In genomic region chr5:134540881-134541280, GRCm38 (mm10) we compare ENCODE assay signal across 9 mouse cellular contexts. TPM values are rescaled to one million over a fixed set of nuclear protein-coding genes. Genes with fewer than 3 reads are reported as not detected.
DNase-seq lines count a peak whose midpoint lies in the region; ATAC-seq lines count a peak whose summit lies in the region.
"Had no signal": no experiment of that assay in that cellular context is flagged by ENCODE, and none has a peak within 500 bp of the region (broad histone marks: within the 10 kb centered on the region; RNA-seq: fewer than 3 reads in every experiment).

No protein-coding gene starts in this region.

- H3K4me3 ChIP-seq in hindbrain, embryonic 15.5 days, result no peak overlapping the region
- no peak overlapping the region for H3K4me3 ChIP-seq in hindbrain, embryonic 16.5 days (ENCODE audit: low read length)
- no peak overlapping the region for H3K4me3 ChIP-seq in heart, embryonic 16.5 days (ENCODE audit: low read length)
- no peak overlapping the region for H3K4me3 ChIP-seq in lung, embryonic 15.5 days

- no peaks in the 10 kb centered on the region for H3K27me3 ChIP-seq in hindbrain, embryonic 15.5 days
- H3K27me3 ChIP-seq in hindbrain, embryonic 16.5 days (replicated peaks; ENCODE audit: control insufficient read depth, insufficient read depth, low read length), result no peaks in the 10 kb centered on the region
- no peaks in the 10 kb centered on the region for H3K27me3 ChIP-seq in heart, embryonic 16.5 days (ENCODE audit: control insufficient read depth, insufficient read depth, low read length)
- no peaks in the 10 kb centered on the region for H3K27me3 ChIP-seq in lung, embryonic 15.5 days

- peaks cover 45% of the 10 kb centered on the region for H3K4me1 ChIP-seq in hindbrain, embryonic 15.5 days (replicated peaks)
- peaks cover 20% of the 10 kb centered on the region for H3K4me1 ChIP-seq in hindbrain, embryonic 16.5 days (ENCODE audit: control insufficient read depth, insufficient read depth, low read depth, low read length)
- H3K4me1 ChIP-seq in heart, embryonic 16.5 days (ENCODE audit: control insufficient read depth, insufficient read depth, low read length), result peaks cover 12% of the 10 kb centered on the region
- H3K4me1 ChIP-seq in lung, embryonic 15.5 days, result peaks cover 59% of the 10 kb centered on the region

- H3K9ac ChIP-seq in hindbrain, embryonic 15.5 days, result no peak overlapping the region
- H3K9ac ChIP-seq in hindbrain, embryonic 16.5 days (ENCODE audit: low read depth, low read length), result no peak overlapping the region
- H3K9ac ChIP-seq in heart, embryonic 16.5 days (ENCODE audit: low read length), result no peak overlapping the region
- no peak overlapping the region for H3K9ac ChIP-seq in lung, embryonic 15.5 days

- no peak overlapping the region for H3K4me2 ChIP-seq in hindbrain, embryonic 15.5 days
- H3K4me2 ChIP-seq in hindbrain, embryonic 16.5 days (ENCODE audit: low read length), result no peak overlapping the region
- no peak overlapping the region for H3K4me2 ChIP-seq in heart, embryonic 16.5 days (ENCODE audit: low read depth, low read length)
- H3K4me2 ChIP-seq in lung, embryonic 15.5 days, result no peak overlapping the region

- WGBS in hindbrain, embryonic 15.5 days, result 82% methylated on average over 6 of the region's 6 CpGs
- 73% methylated on average over 6 of the region's 6 CpGs for WGBS in hindbrain, embryonic 16.5 days
- WGBS in heart, embryonic 16.5 days, result 75% methylated on average over 6 of the region's 6 CpGs
- WGBS in lung, embryonic 15.5 days, result 62% methylated on average over 6 of the region's 6 CpGs

- no peaks in the 10 kb centered on the region for H3K9me3 ChIP-seq in hindbrain, embryonic 15.5 days
- no peaks in the 10 kb centered on the region for H3K9me3 ChIP-seq in hindbrain, embryonic 16.5 days (ENCODE audit: control insufficient read depth, low read length)
- 0 out of 2 replicates have a peak, but pooled peaks cover 3% of the 10 kb centered on the region for H3K9me3 ChIP-seq in heart, embryonic 16.5 days (replicated peaks; ENCODE audit: control insufficient read depth, low read length)
- no peaks in the 10 kb centered on the region for H3K9me3 ChIP-seq in lung, embryonic 15.5 days

- ATAC-seq in hindbrain, embryonic 15.5 days (ENCODE audit: low FRiP score, low read depth), result no peak
- no peak for ATAC-seq in hindbrain, embryonic 16.5 days
- ATAC-seq in heart, embryonic 16.5 days (replicated peaks; ENCODE audit: extremely low read depth, insufficient read depth, low FRiP score), result no peak
- ATAC-seq in lung, embryonic 15.5 days (ENCODE audit: borderline replicate concordance, extremely low read depth, low FRiP score, low TSS enrichment), result no peak
- ATAC-seq in monocyte, adult 5-6 weeks (replicated peaks; ENCODE audit: insufficient number of reproducible peaks, low FRiP score, low TSS enrichment, poor library complexity, severe bottlenecking), result no peak

- H3K36me3 ChIP-seq in hindbrain, embryonic 15.5 days, result peaks cover 9% of the 10 kb centered on the region; the same call in 1 of the 2 replicates
- peaks cover 3% of the 10 kb centered on the region; the same call in 1 of the 2 replicates for H3K36me3 ChIP-seq in hindbrain, embryonic 16.5 days (ENCODE audit: control insufficient read depth, insufficient read depth, low read length)
- no peaks in the 10 kb centered on the region for H3K36me3 ChIP-seq in heart, embryonic 16.5 days (ENCODE audit: control insufficient read depth, insufficient read depth)
- peaks cover 7% of the 10 kb centered on the region; the same call in 1 of the 2 replicates for H3K36me3 ChIP-seq in lung, embryonic 15.5 days

- DNase-seq in adrenal gland, postnatal 36 days, result peak; percentile 32 to 51
- DNase-seq in layer of hippocampus, postnatal 36 days, result no peak
- no peak for DNase-seq in thymus, adult 18-20 months

- H3K27ac ChIP-seq in hindbrain, embryonic 15.5 days (replicated peaks), result peak overlapping the region; percentile 27
- H3K27ac ChIP-seq in hindbrain, embryonic 16.5 days (ENCODE audit: low read depth, low read length), result no peak overlapping the region
- H3K27ac ChIP-seq in heart, embryonic 16.5 days (ENCODE audit: low read length), result peak overlapping the region; percentile 85
- peak overlapping the region; percentile 96 for H3K27ac ChIP-seq in lung, embryonic 15.5 days

RNA-seq across cellular contexts. Expression of gene Clip2, which starts 11.4 kb away (rescaled TPM):
- 13.8 and 14.9 TPM in 2 replicates for polyA plus RNA-seq in hindbrain, embryonic 15.5 days (2015; fragmentation: Nextera tagmentation; extraction: Ambion mirVana)
- 14.4 and 15.8 TPM in 2 replicates for polyA plus RNA-seq in hindbrain, embryonic 16.5 days (2015; fragmentation: Nextera tagmentation; extraction: Ambion mirVana)
- 10 to 100 TPM; 15.1 to 21.0 TPM for total RNA-seq in adrenal gland, postnatal 36 days (2021)
- 1.4 TPM in 2 replicates for polyA plus RNA-seq in heart, embryonic 16.5 days (2015; fragmentation: Nextera tagmentation; extraction: Ambion mirVana)
- polyA plus RNA-seq in lung, embryonic 15.5 days (2015; fragmentation: Nextera tagmentation; extraction: Ambion mirVana), result 4.6 TPM in 2 replicates
- 100 to 1,000 TPM in 1 of 2 experiments, 10 to 100 TPM in 1; 96.7 to 105 TPM for total RNA-seq in layer of hippocampus, postnatal 36 days (2021)
- 18.2 to 30.1 TPM (median 20.4 TPM) in 3 replicates for total RNA-seq in monocyte, adult 5-6 weeks (2017)

RNA-seq across cellular contexts. Expression of gene Syna, which starts 19.1 kb away (rescaled TPM):
- polyA plus RNA-seq in hindbrain, embryonic 15.5 days (2015; fragmentation: Nextera tagmentation; extraction: Ambion mirVana), result 0.47 and 0.88 TPM in 2 replicates
- 0.22 and 0.45 TPM in 2 replicates for polyA plus RNA-seq in hindbrain, embryonic 16.5 days (2015; fragmentation: Nextera tagmentation; extraction: Ambion mirVana)
- not detected for total RNA-seq in adrenal gland, postnatal 36 days (2021)
- polyA plus RNA-seq in heart, embryonic 16.5 days (2015; fragmentation: Nextera tagmentation; extraction: Ambion mirVana), result not detected in 2 replicates
- polyA plus RNA-seq in lung, embryonic 15.5 days (2015; fragmentation: Nextera tagmentation; extraction: Ambion mirVana), result 0.19 and 0.33 TPM in 2 replicates
- total RNA-seq in layer of hippocampus, postnatal 36 days (2021), result 1 to 10 TPM; 5.1 to 5.2 TPM
- total RNA-seq in monocyte, adult 5-6 weeks (2017), result not detected in 3 replicates
- polyA plus RNA-seq: liver, embryonic 16.5 days had no signal

RNA-seq across cellular contexts. Expression of gene Rfc2, which starts 40.3 kb away (rescaled TPM):
- polyA plus RNA-seq in hindbrain, embryonic 15.5 days (2015; fragmentation: Nextera tagmentation; extraction: Ambion mirVana), result 190 and 194 TPM in 2 replicates
- polyA plus RNA-seq in hindbrain, embryonic 16.5 days (2015; fragmentation: Nextera tagmentation; extraction: Ambion mirVana), result 189 and 192 TPM in 2 replicates
- 10 to 100 TPM; 48.2 to 49.4 TPM for total RNA-seq in adrenal gland, postnatal 36 days (2021)
- 190 and 224 TPM in 2 replicates for polyA plus RNA-seq in heart, embryonic 16.5 days (2015; fragmentation: Nextera tagmentation; extraction: Ambion mirVana)
- 292 and 304 TPM in 2 replicates for polyA plus RNA-seq in lung, embryonic 15.5 days (2015; fragmentation: Nextera tagmentation; extraction: Ambion mirVana)
- total RNA-seq in layer of hippocampus, postnatal 36 days (2021), result 10 to 100 TPM; 50.0 to 50.5 TPM
- total RNA-seq in monocyte, adult 5-6 weeks (2017), result 50.7 to 69.7 TPM (median 58.7 TPM) in 3 replicates

Comparison
In these comparisons a context has a peak if more than half of its experiments do, and no peak if none do; other contexts are left out.
1. DNase-seq: peak in adrenal gland, postnatal 36 days (2 of 2); none in layer of hippocampus, postnatal 36 days (0 of 2) and thymus, adult 18-20 months (0 of 2).